Mouse (Mus musculus): ENCODE results near the gene Gm45717. TPM values are rescaled to one million over a fixed set of nuclear protein-coding genes. Genes with fewer than 3 reads are reported as not detected.

Gene Gm45717
- polyA plus RNA-seq, 1 experiment from 2014 or later = not detected

- peaks cover 78% of the 10 kb centered on the region for H3K27me3 ChIP-seq (ENCODE audit: control insufficient read depth, insufficient read depth, low read length)
- H3K9ac ChIP-seq (ENCODE audit: low read length) = no peak overlapping the region
- ATAC-seq (ENCODE audit: insufficient number of reproducible peaks, insufficient read depth, low FRiP score, low read depth) = no peak
- H3K4me3 ChIP-seq (ENCODE audit: control insufficient read depth in 1 of 2, insufficient read depth in 1 of 2, low read depth in 1 of 2, low read length in 2 of 2) = peak overlapping the region; percentile 19 to 30; a peak in 3 of 4 replicates
- H3K4me1 ChIP-seq (ENCODE audit: control insufficient read depth in 2 of 2, insufficient read depth in 2 of 2, low read length in 2 of 2) = peaks cover 0 to 12% of the 10 kb centered on the region in 2 experiments; a peak in 2 of 4 replicates
- no peak overlapping the region for H3K27ac ChIP-seq (replicated peaks in 1 of 2; ENCODE audit: control insufficient read depth in 1 of 2, insufficient read depth in 1 of 2, low read depth in 2 of 2, low read length in 2 of 2)
- H3K36me3 ChIP-seq (ENCODE audit: control insufficient read depth, insufficient read depth, low read length) = no peaks in the 10 kb centered on the region
- WGBS = 1% methylated on average over 49 of the region's 49 CpGs
- H3K9me3 ChIP-seq (ENCODE audit: control insufficient read depth, low read length) = no peaks in the 10 kb centered on the region
- peak overlapping the region; percentile 62 for H3K4me2 ChIP-seq (ENCODE audit: low read length)
These were observed 33.2 kb downstream of the Gm45717 start for GRCm38 (mm10) chr7:140922398-140923069.

DNA sequence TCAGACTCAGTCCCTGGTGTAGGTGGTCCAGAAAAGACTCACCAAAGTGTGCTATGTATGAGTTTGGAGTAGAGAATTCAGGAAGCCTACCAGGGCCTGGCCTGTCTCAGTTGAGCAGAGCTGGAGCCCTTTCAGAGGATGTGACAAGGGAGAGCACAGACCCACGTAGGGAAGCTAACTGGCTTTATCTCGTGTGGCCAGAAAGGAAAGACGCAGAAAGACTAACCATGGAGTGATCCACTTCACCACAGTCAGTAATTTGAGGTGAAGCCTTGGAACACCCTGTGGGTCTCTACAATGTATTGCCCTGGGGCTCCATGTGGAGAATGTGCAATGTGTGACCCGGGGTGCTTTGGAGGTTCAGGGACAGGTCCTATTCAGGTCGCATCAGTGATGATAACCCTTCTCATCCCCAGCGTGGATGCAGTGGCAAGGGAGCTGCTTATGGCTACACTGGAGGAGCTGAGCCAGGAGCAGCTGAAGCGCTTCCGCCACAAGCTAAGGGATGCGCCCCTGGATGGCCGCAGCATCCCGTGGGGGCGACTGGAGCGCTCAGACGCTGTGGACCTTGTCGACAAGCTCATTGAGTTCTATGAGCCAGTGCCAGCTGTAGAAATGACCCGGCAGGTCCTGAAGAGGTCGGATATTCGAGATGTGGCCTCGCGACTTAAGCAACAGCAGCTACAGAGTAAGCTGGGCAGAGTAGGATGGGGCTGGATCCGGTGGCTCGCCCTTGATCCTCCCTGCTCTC is 34.3 kb downstream of the Gm45717 start:
- Histone ChIP-seq H3K4me3 (ENCODE audit: control insufficient read depth in 1 of 2, insufficient read depth in 1 of 2, low read depth in 1 of 2, low read length in 2 of 2) (no peak overlapping the region), H3K27me3 (ENCODE audit: control insufficient read depth, insufficient read depth, low read length) (peaks cover 81% of the 10 kb centered on the region), H3K9ac (ENCODE audit: low read length) (no peak overlapping the region), H3K36me3 (ENCODE audit: control insufficient read depth, insufficient read depth, low read length) (no peaks in the 10 kb centered on the region), H3K27ac (replicated peaks in 1 of 2; ENCODE audit: control insufficient read depth in 1 of 2, insufficient read depth in 1 of 2, low read depth in 2 of 2, low read length in 2 of 2) (no peak overlapping the region), H3K9me3 (ENCODE audit: control insufficient read depth, low read length) (no peaks in the 10 kb centered on the region), H3K4me1 (ENCODE audit: control insufficient read depth in 2 of 2, insufficient read depth in 2 of 2, low read length in 2 of 2) (peaks cover 0 to 12% of the 10 kb centered on the region in 2 experiments; a peak in 2 of 4 replicates), H3K4me2 (ENCODE audit: low read length) (no peak overlapping the region)
- 23% methylated on average over 22 of the region's 22 CpGs for WGBS
- ATAC-seq (ENCODE audit: insufficient number of reproducible peaks, insufficient read depth, low FRiP score, low read depth) = no peak

GRCm38 (mm10) chr7:140920418-140921029 is 35.2 kb downstream of the Gm45717 start, which contains the start of gene Nlrp6:
Gene Nlrp6, plus strand, starts transcription at chr7:140920902.
- peaks cover 0 to 12% of the 10 kb centered on the region in 2 experiments; a peak in 2 of 4 replicates for H3K4me1 ChIP-seq (ENCODE audit: control insufficient read depth in 2 of 2, insufficient read depth in 2 of 2, low read length in 2 of 2)
- no peak for ATAC-seq (ENCODE audit: insufficient number of reproducible peaks, insufficient read depth, low FRiP score, low read depth)
- no peak within 1 kb of the TSS for H3K4me2 ChIP-seq (ENCODE audit: low read length)
- no peak within 1 kb of the TSS for H3K4me3 ChIP-seq (ENCODE audit: control insufficient read depth in 1 of 2, insufficient read depth in 1 of 2, low read depth in 1 of 2, low read length in 2 of 2)
- H3K9ac ChIP-seq (ENCODE audit: low read length) = no peak within 1 kb of the TSS
- WGBS = 64% methylated on average over 8 of the region's 8 CpGs
- peaks cover 83% of the 10 kb centered on the region for H3K27me3 ChIP-seq (ENCODE audit: control insufficient read depth, insufficient read depth, low read length)
- H3K36me3 ChIP-seq (ENCODE audit: control insufficient read depth, insufficient read depth, low read length) = no peaks in the 10 kb centered on the region
- no peaks in the 10 kb centered on the region for H3K9me3 ChIP-seq (ENCODE audit: control insufficient read depth, low read length)
- H3K27ac ChIP-seq (replicated peaks in 1 of 2; ENCODE audit: control insufficient read depth in 1 of 2, insufficient read depth in 1 of 2, low read depth in 2 of 2, low read length in 2 of 2) = no peak within 1 kb of the TSS

GRCm38 (mm10) chr7:140919911-140920310 is 35.8 kb downstream of the Gm45717 start:
- ATAC-seq (ENCODE audit: insufficient number of reproducible peaks, insufficient read depth, low FRiP score, low read depth) = no peak
- Histone ChIP-seq H3K27me3 (ENCODE audit: control insufficient read depth, insufficient read depth, low read length) (peaks cover 77% of the 10 kb centered on the region), H3K4me3 (ENCODE audit: control insufficient read depth in 1 of 2, insufficient read depth in 1 of 2, low read depth in 1 of 2, low read length in 2 of 2) (no peak overlapping the region), H3K27ac (replicated peaks in 1 of 2; ENCODE audit: control insufficient read depth in 1 of 2, insufficient read depth in 1 of 2, low read depth in 2 of 2, low read length in 2 of 2) (no peak overlapping the region), H3K36me3 (ENCODE audit: control insufficient read depth, insufficient read depth, low read length) (no peaks in the 10 kb centered on the region), H3K9ac (ENCODE audit: low read length) (no peak overlapping the region), H3K9me3 (ENCODE audit: control insufficient read depth, low read length) (no peaks in the 10 kb centered on the region), H3K4me1 (ENCODE audit: control insufficient read depth in 2 of 2, insufficient read depth in 2 of 2, low read length in 2 of 2) (peaks cover 0 to 12% of the 10 kb centered on the region in 2 experiments; a peak in 2 of 4 replicates), H3K4me2 (ENCODE audit: low read length) (no peak overlapping the region)
- 38% methylated on average over 4 of the region's 4 CpGs for WGBS

DNA sequence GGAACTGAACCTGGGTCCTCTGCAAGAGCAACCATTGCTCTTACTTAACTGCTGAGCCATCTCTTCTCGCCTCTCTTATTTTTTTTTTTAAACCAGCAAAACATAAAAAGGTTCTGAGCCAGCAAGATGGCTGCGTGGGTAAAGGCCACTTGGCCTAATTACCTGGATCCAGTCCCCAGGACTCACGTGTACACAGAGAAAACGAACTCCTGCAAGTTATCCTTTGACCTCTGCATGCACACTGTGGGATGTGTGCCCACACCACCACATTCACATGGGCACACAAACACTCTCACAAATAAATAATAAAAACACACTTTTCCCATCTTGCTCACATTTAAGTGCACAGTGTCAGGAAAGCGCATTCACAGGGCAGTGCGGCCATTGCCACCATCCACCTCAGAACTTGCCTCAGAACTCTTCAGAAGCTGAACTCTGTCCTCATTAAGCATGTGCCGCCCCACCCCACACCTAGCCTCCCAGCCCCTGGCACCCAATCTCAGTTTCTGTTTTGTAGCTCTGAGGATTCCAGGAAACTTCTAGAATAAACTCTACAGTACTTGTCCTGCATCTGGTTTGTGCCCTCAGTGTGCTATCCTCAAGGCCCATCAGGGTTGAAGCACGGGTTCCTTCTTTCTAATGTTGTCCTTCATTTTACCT is 41.6 kb downstream of the Gm45717 start:
- 79% methylated on average over 8 of the region's 8 CpGs for WGBS
- H3K9ac ChIP-seq (ENCODE audit: low read length) = no peak overlapping the region
- H3K4me3 ChIP-seq (ENCODE audit: control insufficient read depth in 1 of 2, insufficient read depth in 1 of 2, low read depth in 1 of 2, low read length in 2 of 2) = no peak overlapping the region
- no peaks in the 10 kb centered on the region for H3K36me3 ChIP-seq (ENCODE audit: control insufficient read depth, insufficient read depth, low read length)
- H3K4me1 ChIP-seq (ENCODE audit: control insufficient read depth in 2 of 2, insufficient read depth in 2 of 2, low read length in 2 of 2) = no peaks in the 10 kb centered on the region
- H3K9me3 ChIP-seq (ENCODE audit: control insufficient read depth, low read length) = no peaks in the 10 kb centered on the region
- no peak overlapping the region for H3K27ac ChIP-seq (replicated peaks in 1 of 2; ENCODE audit: control insufficient read depth in 1 of 2, insufficient read depth in 1 of 2, low read depth in 2 of 2, low read length in 2 of 2)
- no peak for ATAC-seq (ENCODE audit: insufficient number of reproducible peaks, insufficient read depth, low FRiP score, low read depth)
- peaks cover 19% of the 10 kb centered on the region for H3K27me3 ChIP-seq (ENCODE audit: control insufficient read depth, insufficient read depth, low read length)
- no peak overlapping the region for H3K4me2 ChIP-seq (ENCODE audit: low read length)

GRCm38 (mm10) chr7:140912846-140913482 is 42.8 kb downstream of the Gm45717 start:
- no peaks in the 10 kb centered on the region; a peak in 1 of 4 replicates for H3K4me1 ChIP-seq (ENCODE audit: control insufficient read depth in 2 of 2, insufficient read depth in 2 of 2, low read length in 2 of 2)
- no peaks in the 10 kb centered on the region for H3K36me3 ChIP-seq (ENCODE audit: control insufficient read depth, insufficient read depth, low read length)

DNA sequence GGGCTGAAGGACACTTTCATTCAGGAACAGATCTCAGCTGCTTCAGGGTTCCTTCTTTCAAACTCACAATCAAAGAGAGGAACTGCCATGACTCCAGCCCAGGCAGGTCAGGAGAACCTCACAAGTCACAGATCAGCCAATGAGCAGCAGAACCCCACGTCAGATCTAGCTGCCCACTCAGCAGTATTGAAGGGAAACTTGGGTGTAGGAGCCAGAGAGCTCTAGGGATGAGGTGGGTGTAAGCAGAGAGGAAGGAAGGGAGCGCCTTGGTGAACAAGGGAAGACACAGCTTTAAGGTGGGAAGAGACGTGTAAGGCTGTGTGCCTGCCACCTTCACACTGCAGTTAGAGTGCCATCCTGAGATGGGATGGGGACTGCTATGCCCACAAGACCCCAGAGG is 43.4 kb downstream of the Gm45717 start:
- Histone ChIP-seq H3K27ac (replicated peaks in 1 of 2; ENCODE audit: control insufficient read depth in 1 of 2, insufficient read depth in 1 of 2, low read depth in 2 of 2, low read length in 2 of 2) (no peak overlapping the region), H3K4me1 (ENCODE audit: control insufficient read depth in 2 of 2, insufficient read depth in 2 of 2, low read length in 2 of 2) (no peaks in the 10 kb centered on the region; a peak in 1 of 4 replicates), H3K4me2 (ENCODE audit: low read length) (no peak overlapping the region), H3K9ac (ENCODE audit: low read length) (no peak overlapping the region), H3K27me3 (ENCODE audit: control insufficient read depth, insufficient read depth, low read length) (peaks cover 4% of the 10 kb centered on the region), H3K9me3 (ENCODE audit: control insufficient read depth, low read length) (no peaks in the 10 kb centered on the region), H3K36me3 (ENCODE audit: control insufficient read depth, insufficient read depth, low read length) (no peaks in the 10 kb centered on the region), H3K4me3 (ENCODE audit: control insufficient read depth in 1 of 2, insufficient read depth in 1 of 2, low read depth in 1 of 2, low read length in 2 of 2) (no peak overlapping the region)
- ATAC-seq (ENCODE audit: insufficient number of reproducible peaks, insufficient read depth, low FRiP score, low read depth) = no peak
- WGBS = 48% methylated on average over 3 of the region's 3 CpGs

More at GRCm38 (mm10) chr7:140912846-140913482, 42.8 kb downstream of the Gm45717 start:
- no peak for ATAC-seq (ENCODE audit: insufficient number of reproducible peaks, insufficient read depth, low FRiP score, low read depth)
- Histone ChIP-seq H3K9ac (ENCODE audit: low read length) (no peak overlapping the region), H3K27me3 (ENCODE audit: control insufficient read depth, insufficient read depth, low read length) (peaks cover 10% of the 10 kb centered on the region), H3K27ac (replicated peaks in 1 of 2; ENCODE audit: control insufficient read depth in 1 of 2, insufficient read depth in 1 of 2, low read depth in 2 of 2, low read length in 2 of 2) (no peak overlapping the region), H3K4me2 (ENCODE audit: low read length) (no peak overlapping the region), H3K4me3 (ENCODE audit: control insufficient read depth in 1 of 2, insufficient read depth in 1 of 2, low read depth in 1 of 2, low read length in 2 of 2) (no peak overlapping the region), H3K9me3 (ENCODE audit: control insufficient read depth, low read length) (no peaks in the 10 kb centered on the region)
- WGBS = 69% methylated on average over 5 of the region's 5 CpGs
